Mouse (Mus musculus): ENCODE data around the gene Fosb.

GRCm38 (mm10) chr7:19324221-19324620 lies 14.4 kb upstream of the Fosb start:
- TF ChIP-seq CTCF (IDR thresholded peaks at IDR 0.05; ENCODE audit: borderline replicate concordance, insufficient read depth, low read length) (no peak), POLR2A (IDR thresholded peaks at IDR 0.05; ENCODE audit: low read depth, low read length) (no peak)

Measured in embryonic fibroblast, embryonic 13.5 days (primary cell).